Mouse (Mus musculus) mouse trophoblast stem cell (cell line): ENCODE measurements around the gene Dock7.

ENCODE experiments used
- in situ Hi-C, 2 experiments: fragments of 300-500 bp; cut with MseI, MboI; formaldehyde crosslinking; loops; 2 replicates in 1 of 2; 3 replicates in 1 of 2; pipeline ENCODE4 v1.15.1; 2025

Gene Dock7

GRCm38 (mm10) chr4:98917724-98918123 is 203.0 kb downstream of the Dock7 start:
- in situ Hi-C loops: no loop called here

DNA sequence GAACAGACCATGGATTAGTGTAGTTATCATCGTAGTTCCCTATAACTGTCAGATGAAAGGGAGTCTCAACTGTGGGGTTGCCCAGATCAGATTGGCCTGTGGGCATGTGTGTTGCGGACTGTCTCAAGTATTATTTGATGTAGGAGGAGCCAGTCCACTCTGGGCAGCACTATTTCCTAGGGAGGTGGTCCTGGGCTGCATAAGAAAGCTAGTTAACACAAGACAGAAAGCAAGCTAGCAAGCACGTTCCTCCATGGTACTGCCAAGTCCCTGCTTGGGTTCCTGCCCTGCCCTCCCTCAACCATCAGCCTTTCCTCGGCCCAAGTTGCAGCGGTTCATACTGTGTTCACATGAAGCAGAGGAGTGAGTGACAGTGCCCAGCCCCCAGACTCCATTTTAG is 210.5 kb downstream of the Dock7 start:
- in situ Hi-C loops: no loop called here

GRCm38 (mm10) chr4:98887148-98887547 is 233.6 kb downstream of the Dock7 start:
- in situ Hi-C loops: loop anchor here (5.0 to 10.0 kb wide), 2 partner anchors 145 to 162 kb away; partner anchors contain the start of gene L1td1 (in 1 of the 2)
